Mouse (Mus musculus): ENCODE results near the gene Adamts12. TPM values are rescaled to one million over a fixed set of nuclear protein-coding genes. Genes with fewer than 3 reads are reported as not detected.

Adamts12 gene
- polyA plus RNA-seq, 1 experiment from 2014 or later, result 6.6 TPM

DNA sequence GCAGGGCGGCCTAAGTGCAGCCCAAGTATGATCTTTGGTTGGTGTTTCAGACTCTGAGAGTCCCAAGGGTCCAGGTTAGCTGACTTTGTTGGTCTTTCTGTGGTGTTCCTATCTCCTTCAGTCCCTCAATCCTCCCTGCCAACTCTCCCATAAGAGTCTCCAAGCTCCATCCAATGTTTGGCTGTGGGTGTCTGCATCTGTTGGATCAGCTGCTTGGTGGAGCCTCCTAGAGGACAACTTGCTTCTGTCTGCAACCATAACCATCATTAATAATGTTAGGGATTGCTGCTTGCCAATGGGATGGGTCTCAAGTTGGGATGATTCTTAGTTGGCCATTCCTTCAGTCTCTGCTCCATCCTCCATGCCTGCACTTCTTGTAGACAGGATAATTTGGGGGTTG lies 181.8 kb downstream of the Adamts12 start:
- Histone ChIP-seq H3K36me3 (peaks cover 4% of the 10 kb centered on the region; the same call in 1 of the 2 replicates), H3K4me1 (no peaks in the 10 kb centered on the region), H3K27me3 (no peaks in the 10 kb centered on the region), H3K27ac (no peak overlapping the region), H3K4me2 (no peak overlapping the region), H3K4me3 (no peak overlapping the region), H3K9me3 (no peaks in the 10 kb centered on the region), H3K9ac (no peak overlapping the region)
- ATAC-seq (ENCODE audit: insufficient number of reproducible peaks, low FRiP score, low TSS enrichment, low read depth), result no peak
- 77% methylated on average over 1 of the region's 1 CpGs for WGBS

- Histone ChIP-seq H3K27ac (no peak overlapping the region), H3K4me2 (no peak overlapping the region), H3K4me3 (no peak overlapping the region), H3K4me1 (no peaks in the 10 kb centered on the region), H3K27me3 (no peaks in the 10 kb centered on the region), H3K9me3 (no peaks in the 10 kb centered on the region), H3K36me3 (no peaks in the 10 kb centered on the region), H3K9ac (no peak overlapping the region)
- ATAC-seq (ENCODE audit: insufficient number of reproducible peaks, low FRiP score, low TSS enrichment, low read depth), result no peak
- 92% methylated on average over 6 of the region's 6 CpGs for WGBS
Observed at GRCm38 (mm10) chr15:11279273-11280080, 214.9 kb downstream of the Adamts12 start.

- Histone ChIP-seq H3K4me2 (no peak overlapping the region), H3K9ac (no peak overlapping the region), H3K4me1 (no peaks in the 10 kb centered on the region), H3K36me3 (no peaks in the 10 kb centered on the region), H3K27ac (no peak overlapping the region), H3K4me3 (no peak overlapping the region), H3K9me3 (no peaks in the 10 kb centered on the region), H3K27me3 (no peaks in the 10 kb centered on the region)
- ATAC-seq (ENCODE audit: insufficient number of reproducible peaks, low FRiP score, low TSS enrichment, low read depth), result no peak
- 64% methylated on average over 6 of the region's 6 CpGs for WGBS
Observed at GRCm38 (mm10) chr15:11280689-11281264, 216.2 kb downstream of the Adamts12 start.

- no peaks in the 10 kb centered on the region for H3K4me1 ChIP-seq
- H3K4me2 ChIP-seq, result no peak overlapping the region
- no peaks in the 10 kb centered on the region for H3K9me3 ChIP-seq
- H3K27me3 ChIP-seq, result no peaks in the 10 kb centered on the region
- ATAC-seq (ENCODE audit: insufficient number of reproducible peaks, low FRiP score, low TSS enrichment, low read depth), result no peak
- H3K36me3 ChIP-seq, result no peaks in the 10 kb centered on the region
- H3K9ac ChIP-seq, result no peak overlapping the region
- no peak overlapping the region for H3K27ac ChIP-seq
- H3K4me3 ChIP-seq, result no peak overlapping the region
Observed at GRCm38 (mm10) chr15:11283171-11283570, 218.6 kb downstream of the Adamts12 start.

DNA sequence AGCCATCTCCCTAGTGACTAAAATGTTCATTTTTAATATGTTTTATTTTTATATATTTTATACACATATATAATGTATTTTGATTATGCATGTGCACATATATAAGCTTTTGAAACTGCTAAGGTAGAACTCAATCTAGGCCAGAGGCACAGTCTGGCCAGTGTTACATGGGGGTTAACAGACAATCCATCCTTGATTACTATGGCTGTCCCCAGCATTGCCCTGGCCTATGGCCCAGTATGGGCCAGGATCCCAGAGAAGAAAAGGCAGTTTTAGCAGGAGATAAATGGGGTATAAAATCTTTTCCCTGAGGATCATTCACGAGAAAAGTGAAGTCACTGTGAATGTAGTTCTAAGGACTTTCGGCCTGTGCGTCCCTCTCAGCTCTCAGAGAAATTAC lies 223.2 kb downstream of the Adamts12 start:
- no peak for ATAC-seq (ENCODE audit: insufficient number of reproducible peaks, low FRiP score, low TSS enrichment, low read depth)
- Histone ChIP-seq H3K27ac (no peak overlapping the region), H3K9ac (no peak overlapping the region), H3K9me3 (no peaks in the 10 kb centered on the region), H3K4me2 (no peak overlapping the region), H3K27me3 (no peaks in the 10 kb centered on the region), H3K4me3 (no peak overlapping the region), H3K4me1 (no peaks in the 10 kb centered on the region), H3K36me3 (0 out of 2 replicates have a peak, but pooled peaks cover 3% of the 10 kb centered on the region)
- WGBS, result 72% methylated on average over 3 of the region's 3 CpGs

DNA sequence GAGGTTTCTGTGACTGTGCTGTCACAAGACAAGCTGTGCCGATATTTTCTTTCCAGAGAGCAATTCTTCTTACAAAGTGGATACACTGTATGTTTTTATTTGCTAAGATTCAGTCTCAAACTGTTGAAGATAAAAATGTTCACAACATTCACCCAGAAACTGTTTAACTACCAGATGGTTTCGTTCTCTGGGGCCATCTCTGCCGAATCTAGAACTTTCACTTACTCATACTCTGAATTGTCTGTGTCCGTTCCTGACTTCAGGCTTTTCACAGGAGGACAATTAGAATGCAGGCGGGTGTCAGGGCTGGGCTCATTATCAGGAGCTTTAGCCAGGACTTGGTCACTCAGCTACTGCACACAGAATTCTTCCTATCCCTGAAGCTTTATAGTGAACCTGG lies 227.7 kb downstream of the Adamts12 start:
- H3K9ac ChIP-seq, result no peak overlapping the region
- no peaks in the 10 kb centered on the region for H3K4me1 ChIP-seq
- H3K27me3 ChIP-seq, result no peaks in the 10 kb centered on the region
- H3K9me3 ChIP-seq, result no peaks in the 10 kb centered on the region
- 77% methylated on average over 5 of the region's 5 CpGs for WGBS
- no peak overlapping the region for H3K4me2 ChIP-seq
- ATAC-seq (ENCODE audit: insufficient number of reproducible peaks, low FRiP score, low TSS enrichment, low read depth), result no peak
- H3K4me3 ChIP-seq, result no peak overlapping the region
- no peak overlapping the region for H3K27ac ChIP-seq
- H3K36me3 ChIP-seq, result 0 out of 2 replicates have a peak, but pooled peaks cover 3% of the 10 kb centered on the region

- 42% methylated on average over 6 of the region's 6 CpGs for WGBS
- Histone ChIP-seq H3K9ac (no peak overlapping the region), H3K4me2 (no peak overlapping the region), H3K4me1 (no peaks in the 10 kb centered on the region), H3K36me3 (0 out of 2 replicates have a peak, but pooled peaks cover 3% of the 10 kb centered on the region), H3K27ac (no peak overlapping the region), H3K27me3 (no peaks in the 10 kb centered on the region), H3K9me3 (no peaks in the 10 kb centered on the region), H3K4me3 (no peak overlapping the region)
- no peak for ATAC-seq (ENCODE audit: insufficient number of reproducible peaks, low FRiP score, low TSS enrichment, low read depth)
Observed at GRCm38 (mm10) chr15:11295016-11295415, 230.4 kb downstream of the Adamts12 start.

DNA sequence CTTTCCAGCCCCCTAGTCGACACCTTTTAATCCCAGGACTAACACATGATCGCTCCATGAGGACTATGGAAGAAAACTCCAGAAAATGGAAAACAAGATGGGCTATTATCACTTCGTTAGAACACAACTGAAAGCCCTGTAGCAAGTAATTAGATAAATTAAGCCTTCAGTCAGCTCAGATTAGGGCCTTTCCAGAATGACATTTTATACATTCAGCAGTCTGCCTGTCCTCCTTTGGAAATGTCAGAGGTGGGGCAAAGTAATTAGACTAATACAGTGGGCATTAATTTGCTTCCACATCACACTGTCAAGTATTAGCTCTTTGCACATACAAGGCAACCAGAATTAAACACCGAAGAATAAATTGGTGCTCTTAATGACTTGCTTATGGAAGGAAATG lies 233.4 kb downstream of the Adamts12 start:
- Histone ChIP-seq H3K27me3 (no peaks in the 10 kb centered on the region), H3K4me3 (no peak overlapping the region), H3K4me2 (no peak overlapping the region), H3K9ac (no peak overlapping the region), H3K36me3 (no peaks in the 10 kb centered on the region), H3K27ac (no peak overlapping the region), H3K4me1 (no peaks in the 10 kb centered on the region), H3K9me3 (no peaks in the 10 kb centered on the region)
- WGBS, result 84% methylated on average over 4 of the region's 4 CpGs
- ATAC-seq (ENCODE audit: insufficient number of reproducible peaks, low FRiP score, low TSS enrichment, low read depth), result no peak

GRCm38 (mm10) chr15:11317077-11317476 lies 252.5 kb downstream of the Adamts12 start:
- Histone ChIP-seq H3K27me3 (no peaks in the 10 kb centered on the region), H3K9me3 (no peaks in the 10 kb centered on the region), H3K36me3 (no peaks in the 10 kb centered on the region), H3K4me3 (no peak overlapping the region), H3K4me1 (no peaks in the 10 kb centered on the region), H3K9ac (no peak overlapping the region), H3K27ac (no peak overlapping the region), H3K4me2 (no peak overlapping the region)
- WGBS, result 37% methylated on average over 3 of the region's 3 CpGs
- no peak for ATAC-seq (ENCODE audit: insufficient number of reproducible peaks, low FRiP score, low TSS enrichment, low read depth)

DNA sequence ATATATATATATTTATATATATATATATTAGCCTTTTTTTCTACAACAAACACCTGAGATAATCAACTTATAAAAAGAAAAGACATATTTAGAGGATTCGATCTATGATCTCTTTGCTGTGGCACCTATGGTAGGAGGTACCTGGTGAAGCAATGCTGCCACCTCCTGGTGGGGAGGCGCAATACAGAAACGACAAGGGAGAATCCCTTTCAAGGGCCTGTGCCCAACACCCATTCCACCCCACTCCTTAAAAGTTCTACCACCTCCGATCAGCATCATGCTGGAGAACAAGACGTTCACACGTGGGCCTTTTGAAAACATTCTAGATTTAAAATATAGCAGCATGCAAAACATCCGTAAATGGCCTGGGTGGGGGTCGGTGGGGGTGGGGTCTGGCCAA lies 255.9 kb downstream of the Adamts12 start:
- Histone ChIP-seq H3K9me3 (no peaks in the 10 kb centered on the region), H3K4me3 (no peak overlapping the region), H3K27ac (no peak overlapping the region), H3K4me1 (no peaks in the 10 kb centered on the region), H3K4me2 (no peak overlapping the region), H3K36me3 (no peaks in the 10 kb centered on the region), H3K27me3 (no peaks in the 10 kb centered on the region), H3K9ac (no peak overlapping the region)
- WGBS, result 32% methylated on average over 8 of the region's 8 CpGs
- ATAC-seq (ENCODE audit: insufficient number of reproducible peaks, low FRiP score, low TSS enrichment, low read depth), result no peak

DNA sequence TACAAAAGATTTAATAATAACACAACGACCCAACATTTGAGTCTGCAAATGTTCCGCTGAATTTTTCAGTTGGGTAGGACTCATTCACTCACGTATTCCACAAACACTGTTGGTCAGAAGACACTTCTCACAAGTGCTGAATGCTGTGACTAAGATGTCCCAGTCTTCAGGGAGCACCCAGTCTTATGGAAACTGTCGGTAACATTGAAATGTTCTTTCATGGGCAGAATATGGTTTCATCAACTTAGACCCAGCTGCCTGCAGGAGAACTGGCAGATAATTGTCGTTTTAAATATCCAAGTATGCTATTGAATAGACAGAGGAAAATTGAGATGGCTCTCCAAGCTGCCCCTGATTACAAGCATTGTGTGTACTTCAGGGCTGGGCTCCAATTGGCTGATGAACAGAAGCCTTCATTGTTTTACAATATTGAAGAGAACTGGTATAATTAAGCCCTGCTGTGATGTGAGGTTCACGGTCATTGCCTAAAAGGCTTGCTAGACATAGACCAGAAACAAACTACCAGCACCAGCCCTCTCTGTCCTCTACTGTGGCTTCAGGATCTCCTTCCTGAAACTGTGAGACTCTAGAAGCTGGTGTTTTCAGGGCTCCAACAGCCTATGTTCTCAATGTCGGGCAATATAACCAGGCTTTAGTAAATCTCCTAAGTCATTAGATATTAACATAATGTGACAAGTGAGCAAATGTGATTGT lies 275.0 kb downstream of the Adamts12 start:
- no peaks in the 10 kb centered on the region for H3K27me3 ChIP-seq
- H3K27ac ChIP-seq, result no peak overlapping the region
- ATAC-seq (ENCODE audit: insufficient number of reproducible peaks, low FRiP score, low TSS enrichment, low read depth), result no peak
- H3K4me1 ChIP-seq, result no peaks in the 10 kb centered on the region
- no peak overlapping the region for H3K4me3 ChIP-seq
- H3K9me3 ChIP-seq, result no peaks in the 10 kb centered on the region
- 81% methylated on average over 7 of the region's 7 CpGs for WGBS
- H3K36me3 ChIP-seq, result peaks cover 5% of the 10 kb centered on the region
- no peak overlapping the region for H3K4me2 ChIP-seq
- no peak overlapping the region for H3K9ac ChIP-seq

DNA sequence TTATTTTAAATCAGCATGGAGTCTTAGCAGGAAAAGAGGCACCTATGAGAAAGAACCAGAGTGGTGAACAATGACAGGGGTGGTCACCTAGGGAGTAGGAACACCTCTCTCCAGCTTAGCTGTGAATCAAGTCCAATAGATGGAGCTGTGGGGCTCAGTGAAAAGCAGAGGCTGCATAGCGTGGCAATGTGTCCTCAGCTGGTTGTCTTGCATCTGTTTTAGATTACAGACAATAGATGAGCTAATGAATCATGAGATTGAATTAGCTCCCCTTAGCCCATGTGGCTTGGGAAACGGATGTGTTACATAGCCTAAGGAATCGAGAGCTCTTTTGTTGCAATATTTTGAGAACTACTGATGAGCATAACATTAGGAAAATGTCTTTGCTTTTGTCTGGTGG lies 291.3 kb downstream of the Adamts12 start:
- Histone ChIP-seq H3K9ac (no peak overlapping the region), H3K4me3 (no peak overlapping the region), H3K27me3 (no peaks in the 10 kb centered on the region), H3K36me3 (no peaks in the 10 kb centered on the region), H3K27ac (no peak overlapping the region), H3K4me2 (no peak overlapping the region), H3K4me1 (no peaks in the 10 kb centered on the region), H3K9me3 (no peaks in the 10 kb centered on the region)
- 26% methylated on average over 3 of the region's 3 CpGs for WGBS
- ATAC-seq (ENCODE audit: insufficient number of reproducible peaks, low FRiP score, low TSS enrichment, low read depth), result no peak

Measured in limb, embryonic 15.5 days (tissue).